Mouse (Mus musculus): ENCODE measurements around the gene Atf7ip.

DNA sequence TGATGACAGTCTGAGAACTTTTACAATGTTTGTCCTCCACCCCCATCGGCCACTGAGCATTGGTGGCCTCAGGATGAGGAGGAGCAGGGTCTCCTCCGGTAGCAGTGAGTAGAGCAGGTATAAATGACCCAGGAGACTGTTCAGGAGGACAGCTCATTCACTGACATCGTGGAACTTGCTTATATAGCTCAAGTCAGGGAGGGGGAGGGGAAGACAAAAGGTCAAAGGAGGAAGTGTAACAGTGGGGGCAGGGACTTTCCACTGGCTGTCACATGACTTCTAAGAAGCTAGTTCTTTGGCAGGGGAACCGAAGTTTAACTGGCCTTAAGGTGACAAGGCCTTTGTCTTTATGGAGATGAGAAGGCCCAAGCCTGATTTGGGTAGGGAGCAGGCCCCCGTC is 8.2 kb upstream of the Atf7ip start:
- TF ChIP-seq CTCF (IDR thresholded peaks at IDR 0.05; ENCODE audit: insufficient read depth, low read depth, low read length): no peak
- no peak for TF ChIP-seq POLR2A (IDR thresholded peaks at IDR 0.05; ENCODE audit: insufficient read depth, low read depth, low read length)
